Mouse (Mus musculus) right cerebral cortex, postnatal 10 days (tissue): Measurements from ENCODE around the gene Cxcl2.

Experiments used
- DNase-seq, 2 experiments: peaks; one replicate each; pipeline ENCODE4 v3.0.0; 2021; ENCODE audit warnings: low spot score in 2 of 2

The Cxcl2 gene

DNA sequence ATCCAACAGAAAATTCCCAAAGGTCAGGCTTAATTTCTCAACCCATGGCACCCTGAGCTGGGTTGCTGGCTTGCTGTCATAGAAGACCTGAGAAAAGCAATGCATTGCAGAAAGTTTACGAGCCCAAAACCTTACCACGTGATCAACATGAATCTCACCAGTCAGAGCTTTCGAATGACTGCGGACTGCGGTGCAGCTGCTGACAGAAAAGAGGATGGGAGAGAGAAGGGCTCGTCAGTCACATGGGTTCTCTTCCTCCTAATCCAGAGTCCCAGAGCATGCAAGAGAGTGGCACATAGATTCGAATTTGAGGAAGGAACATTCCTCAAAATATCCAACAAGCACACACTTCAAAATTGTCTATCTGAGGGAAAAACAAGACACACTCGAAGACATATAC is 9.4 kb upstream of the Cxcl2 start:
- no peak for DNase-seq

DNA sequence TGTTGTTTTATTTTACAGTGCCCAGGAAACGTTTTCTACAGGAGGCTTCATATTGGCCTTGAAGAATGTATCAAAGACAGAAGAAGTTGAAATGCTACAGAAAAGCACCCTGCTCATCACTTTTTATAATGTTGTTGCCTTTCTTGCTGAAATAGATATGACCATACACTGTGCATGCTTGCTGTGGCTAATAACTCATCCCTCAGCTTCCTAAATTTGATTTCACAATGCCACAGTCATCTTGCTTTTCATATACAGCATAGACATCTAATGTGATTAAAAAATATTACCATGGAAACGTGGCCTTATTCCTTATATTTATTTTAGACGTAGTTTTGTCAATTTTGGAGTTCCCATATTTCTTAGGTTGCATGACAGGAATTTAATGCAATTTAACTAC is 6.2 kb upstream of the Cxcl2 start:
- no peak for DNase-seq

DNA sequence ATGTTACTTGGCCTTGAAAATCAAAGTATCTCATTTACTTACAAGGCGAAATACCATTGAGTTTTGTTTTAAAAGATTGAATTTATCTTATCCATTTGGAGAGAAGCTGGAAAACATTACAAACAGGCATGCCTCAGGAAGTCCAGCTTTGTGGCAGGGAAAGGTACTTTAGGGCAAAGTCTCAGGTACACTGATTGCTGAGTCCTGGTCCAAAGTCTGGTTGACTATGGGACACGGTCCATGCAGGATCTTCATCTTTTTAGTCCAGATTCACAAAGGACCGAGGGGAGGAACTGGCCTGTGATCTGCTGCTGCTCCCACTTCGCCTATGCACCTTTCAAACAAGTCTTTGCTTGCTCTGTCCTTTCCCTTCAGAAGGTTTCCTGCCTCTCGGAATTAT is 4.4 kb upstream of the Cxcl2 start:
- no peak for DNase-seq

DNA sequence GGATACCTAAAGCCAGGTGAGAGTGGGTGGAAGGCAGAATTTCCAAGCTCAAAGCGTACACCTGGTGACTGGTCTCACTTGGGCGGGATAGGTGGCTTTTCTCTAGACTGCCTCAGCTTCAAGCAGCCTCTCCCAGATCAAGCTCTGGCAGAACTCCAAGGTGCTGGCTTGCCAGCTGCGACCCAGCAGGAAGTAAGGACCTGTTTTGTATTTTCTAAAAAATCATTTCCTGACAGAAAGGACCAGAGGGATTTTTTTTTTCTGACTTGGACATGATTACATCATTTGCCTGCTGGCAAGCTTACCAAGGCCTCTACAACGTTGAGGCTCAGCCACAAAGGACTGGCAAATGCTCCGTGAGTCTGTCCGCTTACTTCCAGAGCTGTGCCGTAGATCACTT is 3.5 kb upstream of the Cxcl2 start:
- DNase-seq, result peak; percentile 26 to 39

DNA sequence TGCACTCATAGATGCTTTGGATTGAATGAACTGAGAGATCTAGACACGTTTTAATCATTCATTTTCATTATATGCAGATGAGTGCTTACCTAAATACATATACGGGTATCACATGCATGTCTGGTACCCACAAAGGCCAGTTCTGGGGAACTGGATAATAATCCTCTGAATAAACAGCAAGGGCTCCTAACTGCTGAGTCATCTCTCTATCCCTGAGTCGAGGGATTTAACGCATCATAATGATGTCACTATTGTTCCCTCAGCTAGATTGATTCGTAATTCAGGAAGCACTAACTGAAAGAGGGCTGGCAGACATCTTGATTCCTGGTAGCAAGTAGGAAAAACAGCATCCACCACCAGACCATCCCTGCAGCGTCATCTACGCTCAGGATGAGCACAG is 3.0 kb upstream of the Cxcl2 start:
- no peak for DNase-seq

DNA sequence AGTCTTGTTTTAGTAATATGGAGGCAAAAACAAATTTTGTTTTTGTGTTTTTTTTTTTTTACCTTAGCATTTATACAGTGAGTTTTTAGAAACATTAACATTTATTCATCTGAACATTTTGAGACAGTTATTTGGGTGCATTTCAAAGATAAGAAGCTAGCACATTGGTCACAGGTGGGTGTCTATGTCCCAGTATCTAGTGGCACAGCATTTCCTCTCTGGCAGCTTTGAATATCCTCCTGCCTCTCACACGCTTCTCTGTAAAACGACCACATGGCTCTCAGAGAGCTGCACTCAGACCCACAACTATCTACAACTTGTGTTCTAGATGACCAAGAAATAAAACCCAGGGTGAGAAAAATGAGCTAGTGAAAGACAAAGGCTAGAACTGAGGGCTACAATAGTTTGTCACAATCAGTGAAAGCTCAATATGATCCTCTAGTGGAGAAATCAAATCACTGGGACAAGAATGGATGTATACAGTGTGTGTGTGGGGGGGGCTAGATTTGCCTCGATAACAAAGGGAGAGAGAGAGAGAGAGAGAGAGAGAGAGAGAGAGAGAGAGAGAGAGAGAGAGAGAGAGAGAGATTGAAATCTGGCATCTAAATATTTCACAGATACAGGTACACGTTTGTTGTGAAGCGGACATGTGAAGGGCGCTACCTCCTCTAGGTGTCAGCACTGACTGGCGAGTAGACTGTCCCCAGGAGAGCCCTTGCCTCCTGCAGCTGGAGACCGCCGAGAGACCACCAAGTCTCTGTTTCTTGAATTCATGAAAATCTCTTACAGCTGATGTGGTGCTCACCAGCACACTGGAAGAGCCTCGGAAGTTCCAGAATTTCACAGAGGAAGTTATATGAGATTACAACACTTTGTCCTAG is 1.1 kb upstream of the Cxcl2 start:
- DNase-seq, result no peak

DNA sequence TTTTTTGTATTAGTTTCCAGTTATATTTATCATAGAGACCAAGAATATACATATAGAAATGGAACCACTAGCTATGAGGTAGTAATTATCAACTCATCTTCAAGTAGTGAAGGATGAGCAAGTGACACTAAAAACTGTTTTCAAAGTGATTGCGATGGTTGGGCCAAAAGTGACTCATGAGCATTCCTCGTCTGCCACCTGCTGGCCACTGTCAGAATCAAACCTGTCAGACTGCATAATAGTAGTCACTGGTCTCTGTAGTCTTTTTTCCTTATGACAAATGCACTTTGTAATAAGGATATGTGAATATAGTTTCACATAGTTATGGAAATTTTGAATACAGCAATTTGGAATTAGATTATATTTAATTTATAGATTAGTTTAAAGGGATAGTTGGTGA is 5.3 kb downstream of the Cxcl2 start:
- DNase-seq, result peak; percentile 70 to 81

DNA sequence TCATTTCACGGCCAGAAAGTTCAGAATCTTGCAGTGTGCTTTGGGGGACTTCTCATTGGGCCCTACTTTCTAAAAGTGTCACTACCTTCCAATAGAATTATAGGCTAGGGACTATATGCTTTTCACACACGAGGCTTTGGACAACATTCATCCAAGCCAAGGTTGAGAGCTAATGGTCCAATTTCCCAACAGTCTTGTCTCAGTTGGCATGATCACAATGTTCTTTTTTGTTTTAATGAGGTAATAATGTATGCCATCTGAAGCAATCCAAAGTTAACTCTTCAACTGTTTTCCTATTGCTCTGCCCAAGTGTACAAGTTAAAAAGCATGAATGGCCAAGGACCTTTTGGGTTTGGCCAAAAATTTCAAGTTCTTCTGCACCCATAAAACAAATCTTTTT is 15.8 kb downstream of the Cxcl2 start:
- no peak for DNase-seq

DNA sequence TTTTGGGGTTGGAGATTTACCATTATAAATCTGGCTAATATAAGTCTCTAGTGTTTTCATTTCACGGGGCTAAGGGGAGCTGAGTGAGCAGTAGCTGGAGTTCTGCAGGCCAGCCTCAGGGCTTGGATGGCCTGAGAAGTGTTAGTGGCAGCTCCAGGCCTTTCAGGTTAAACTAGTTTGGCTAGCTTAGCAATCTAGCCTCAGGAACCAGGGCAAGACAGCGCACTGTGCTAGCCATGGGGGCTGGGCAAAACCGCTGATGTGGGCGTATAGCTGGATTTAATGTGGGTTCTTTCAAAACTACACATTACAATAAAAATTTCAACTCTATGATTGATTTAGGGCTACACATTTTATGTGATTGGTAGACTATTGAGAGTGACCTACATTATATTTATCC is 19.3 kb downstream of the Cxcl2 start:
- DNase-seq, result no peak

DNA sequence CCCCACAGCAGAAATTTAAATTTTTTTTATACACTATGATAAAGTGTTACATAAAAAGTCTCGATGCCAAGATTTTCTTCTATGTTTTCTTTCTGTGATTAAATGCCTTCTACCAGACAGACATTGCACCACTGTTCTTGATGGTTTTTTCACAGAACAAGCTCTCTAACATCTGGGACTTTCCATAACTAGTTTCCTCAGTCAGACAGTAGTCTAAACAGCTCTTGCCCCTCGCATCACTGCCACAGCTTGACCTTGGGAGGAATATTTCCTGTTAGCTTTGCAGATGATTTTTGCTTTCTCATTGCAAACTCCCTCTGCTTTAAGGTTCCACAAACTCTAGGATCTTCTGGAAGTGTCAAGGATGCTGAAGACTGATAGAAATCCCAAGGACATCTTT is 26.9 kb downstream of the Cxcl2 start:
- no peak for DNase-seq

DNA sequence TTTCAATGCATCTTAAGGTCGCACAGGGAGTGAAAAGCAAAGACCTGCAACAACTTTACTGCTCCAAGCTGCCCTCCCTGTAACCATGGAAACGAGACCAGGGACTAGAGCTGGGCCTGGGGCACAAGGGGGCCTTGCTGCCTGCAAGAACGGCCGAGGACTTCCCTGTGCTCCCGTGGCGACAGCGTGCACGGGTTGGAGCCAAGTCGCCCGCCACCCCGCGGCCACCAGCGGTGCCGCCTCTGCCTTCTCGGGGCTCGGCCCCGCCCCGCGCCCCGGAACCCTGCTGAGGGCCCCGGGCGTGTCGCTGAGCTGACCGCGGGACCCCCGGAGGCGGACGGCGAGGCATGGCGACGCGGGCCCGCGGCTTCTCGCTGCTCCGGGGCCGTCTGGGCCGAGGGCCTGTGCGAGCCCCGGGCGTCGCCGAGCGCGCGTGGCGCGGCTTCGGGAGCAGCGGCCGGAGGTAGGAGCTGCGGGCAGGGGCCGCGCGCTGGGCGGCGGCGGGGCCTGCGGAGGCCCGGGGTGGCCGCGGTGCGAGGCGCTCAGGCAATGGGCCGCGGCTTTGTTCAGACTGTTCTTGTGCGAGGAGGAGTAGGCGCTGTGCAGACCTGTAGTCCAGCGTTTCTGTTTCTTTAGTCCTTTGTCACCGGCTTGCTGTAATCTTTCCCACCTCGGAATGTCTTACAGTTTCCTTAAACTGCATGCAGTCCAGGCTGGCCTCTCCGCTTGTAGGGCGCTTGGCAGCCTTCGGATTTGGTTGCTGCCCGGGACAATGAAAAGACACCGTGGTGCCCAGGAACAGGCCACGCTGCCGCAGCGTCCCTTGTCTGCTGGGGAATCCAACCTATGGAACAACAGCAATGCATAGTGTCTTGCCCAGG is 27.5 kb downstream of the Cxcl2 start, which contains the start of gene Mthfd2l:
Gene Mthfd2l (plus strand): TSS at position 147 of the 881 bp plus-strand sequence.
- peak; percentile 86 to 87 for DNase-seq

DNA sequence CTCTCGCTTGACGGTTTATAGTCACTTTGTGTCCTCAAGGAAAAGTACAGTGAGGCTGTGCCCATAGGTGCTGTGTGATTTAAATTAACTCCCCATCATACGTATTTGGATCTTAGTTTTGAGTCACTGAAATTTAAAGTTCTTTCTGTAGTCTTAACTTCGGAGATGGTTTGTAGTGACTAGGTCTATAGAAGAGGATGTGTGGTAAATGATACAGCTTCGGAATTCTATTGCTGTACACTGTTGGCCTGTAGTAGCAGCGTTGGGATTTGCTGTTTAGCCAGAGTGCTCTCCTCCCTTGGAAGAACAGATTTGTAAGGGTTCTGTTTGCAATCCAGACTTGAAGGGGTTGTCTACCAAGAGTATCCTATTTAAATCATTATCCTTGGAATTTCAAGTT is 28.2 kb downstream of the Cxcl2 start:
- no peak for DNase-seq

DNA sequence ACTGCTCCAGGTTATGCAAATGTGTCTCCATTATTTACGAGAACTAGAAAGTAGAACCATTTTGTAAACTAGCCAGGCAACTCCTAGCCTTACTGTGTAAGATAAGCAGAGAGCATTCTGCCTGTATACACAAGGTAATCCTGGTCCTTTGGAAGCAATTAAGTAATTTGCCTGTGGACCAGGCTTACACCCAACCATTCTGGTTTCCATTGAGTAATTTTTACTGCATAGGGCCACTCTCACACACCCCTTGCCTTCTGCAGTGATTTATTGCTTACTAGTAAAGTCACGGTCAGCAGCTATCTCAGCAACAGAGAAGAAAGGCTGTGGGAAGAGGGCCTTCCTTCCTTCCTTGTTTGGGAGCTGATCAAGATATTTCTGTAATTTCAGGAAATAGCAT is 33.0 kb downstream of the Cxcl2 start:
- no peak for DNase-seq

DNA sequence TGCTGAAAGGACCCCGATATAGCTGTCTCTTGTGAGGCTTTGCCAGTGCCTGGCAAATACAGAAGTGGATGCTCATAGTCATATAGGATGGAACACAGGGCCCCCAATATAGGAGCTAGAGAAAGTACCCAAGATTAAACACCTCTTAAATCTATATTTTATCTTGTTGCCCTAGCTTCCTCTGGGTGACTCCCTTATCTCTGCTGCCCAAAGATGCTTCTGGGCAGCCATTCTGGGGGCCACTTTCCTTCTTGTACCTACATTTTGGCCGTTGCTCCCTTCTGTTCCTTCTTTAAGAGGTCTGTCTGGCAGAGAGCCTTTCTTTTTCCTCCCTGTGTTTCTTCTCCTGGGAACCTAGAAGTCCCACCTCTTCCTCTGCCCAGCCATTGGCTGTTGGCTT is 41.8 kb downstream of the Cxcl2 start:
- DNase-seq, result no peak

DNA sequence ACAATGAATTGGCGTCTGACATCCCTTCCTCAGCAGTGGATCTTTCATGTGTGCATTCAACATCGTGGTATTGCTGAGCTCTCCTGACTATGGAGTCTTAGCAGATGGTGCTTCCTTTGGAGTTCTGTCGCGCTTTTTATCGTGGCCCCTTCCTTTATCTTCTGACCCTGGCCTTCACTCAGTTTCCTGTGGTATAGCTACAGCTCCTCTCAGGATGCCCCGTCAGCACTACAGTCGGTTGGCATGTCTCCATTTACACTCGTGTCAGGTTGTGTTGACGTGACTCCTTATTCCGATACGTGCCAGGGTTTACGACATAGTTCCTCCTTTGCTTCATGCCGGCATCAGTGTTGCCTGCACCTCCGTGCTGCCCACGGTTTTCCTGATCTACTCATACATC is 45.8 kb downstream of the Cxcl2 start:
- no peak for DNase-seq

DNA sequence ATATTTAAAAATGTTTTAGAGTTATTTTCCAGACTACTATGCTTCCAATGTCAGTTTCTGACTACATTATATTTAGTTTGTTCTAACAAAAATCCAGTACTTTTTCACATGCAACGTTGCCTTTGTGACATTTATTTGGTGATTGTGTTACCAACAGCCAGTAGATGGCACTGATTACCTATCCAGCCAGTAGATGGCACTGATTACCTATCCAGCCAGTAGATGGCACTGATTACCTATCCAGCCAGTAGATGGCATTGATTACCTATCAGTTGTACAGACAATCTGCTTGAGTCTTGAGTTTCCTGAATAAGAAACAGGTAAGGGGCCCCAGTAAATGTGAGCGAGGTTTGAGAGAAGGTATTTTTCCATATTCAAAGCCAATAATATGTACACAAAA is 47.8 kb downstream of the Cxcl2 start:
- peak; percentile 75 to 82 for DNase-seq

DNA sequence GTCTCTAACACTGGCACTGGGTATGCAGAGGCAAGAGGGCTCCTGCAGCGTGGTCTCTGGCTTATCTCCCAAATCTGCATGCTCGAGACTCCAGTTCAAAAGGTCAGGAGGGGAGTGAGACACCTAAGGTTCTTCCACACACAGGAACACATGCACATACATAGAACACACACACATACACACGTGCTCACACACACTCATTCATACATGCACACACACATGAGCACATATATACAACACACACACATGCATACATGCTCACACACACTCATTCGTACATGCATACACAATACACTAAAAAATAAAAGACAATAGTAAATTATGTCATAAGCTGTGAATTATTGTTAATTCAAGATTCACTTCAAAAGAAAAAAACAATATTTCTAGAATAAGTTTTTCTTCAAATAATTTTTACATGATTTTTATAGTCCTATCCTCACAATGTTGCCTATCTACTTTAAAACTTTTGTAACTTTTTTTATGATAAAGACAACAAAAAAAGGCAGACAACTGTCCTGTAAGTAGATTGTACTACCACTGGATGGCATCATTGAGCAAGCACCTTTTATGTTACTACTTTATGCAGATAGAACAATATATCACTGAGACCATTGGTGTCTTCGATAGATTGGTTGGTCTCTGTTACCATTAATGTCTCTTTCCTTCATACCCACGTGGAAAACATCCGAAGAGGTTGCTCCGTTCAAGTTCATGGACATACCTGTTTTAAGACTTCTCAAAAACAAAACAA is 49.2 kb downstream of the Cxcl2 start:
- no peak for DNase-seq
